Mouse (Mus musculus): Measurements from ENCODE around the gene Pdlim1. TPM values are rescaled to one million over a fixed set of nuclear protein-coding genes. Genes with fewer than 3 reads are reported as not detected.

Gene Pdlim1
- total RNA-seq, 2 experiments from 2014 or later, result 10.9 to 13.2 TPM

- Histone ChIP-seq H3K4me3 (no peak overlapping the region), H3K27ac (peak overlapping the region; percentile 93)
- peak; percentile 33 to 81 for DNase-seq (ENCODE audit: low spot score in 2 of 2)
- TF ChIP-seq CTCF (conservative IDR thresholded peaks at IDR 0.05), result no peak
Measured at GRCm38 (mm10) chr19:40299983-40300759, 28.5 kb upstream of the Pdlim1 start.

DNA sequence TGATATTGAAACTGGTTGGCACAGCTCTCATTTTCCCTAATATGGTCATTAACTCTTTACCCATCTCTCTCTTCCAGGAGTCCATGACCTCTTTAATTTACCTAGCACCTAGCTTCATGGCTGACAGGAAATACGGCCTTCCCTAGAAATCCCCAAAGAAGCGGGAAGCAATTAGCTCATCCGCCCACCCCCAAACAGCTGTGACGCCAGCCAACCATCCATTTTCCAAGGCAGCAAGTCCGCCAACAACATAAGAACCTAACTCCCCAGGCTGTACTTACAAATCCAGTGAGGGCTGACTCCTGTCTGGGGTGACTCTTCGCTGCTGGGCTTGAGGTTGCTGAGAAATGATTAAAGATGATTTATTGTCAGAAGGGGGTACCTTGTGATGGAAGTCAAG lies 27.5 kb upstream of the Pdlim1 start:
- Histone ChIP-seq H3K4me3 (no peak overlapping the region), H3K27ac (peak overlapping the region; percentile 93)
- peak in 1 of 2 experiments; percentile 55 for DNase-seq (ENCODE audit: low spot score in 2 of 2)
- no peak for TF ChIP-seq CTCF (conservative IDR thresholded peaks at IDR 0.05)

DNA sequence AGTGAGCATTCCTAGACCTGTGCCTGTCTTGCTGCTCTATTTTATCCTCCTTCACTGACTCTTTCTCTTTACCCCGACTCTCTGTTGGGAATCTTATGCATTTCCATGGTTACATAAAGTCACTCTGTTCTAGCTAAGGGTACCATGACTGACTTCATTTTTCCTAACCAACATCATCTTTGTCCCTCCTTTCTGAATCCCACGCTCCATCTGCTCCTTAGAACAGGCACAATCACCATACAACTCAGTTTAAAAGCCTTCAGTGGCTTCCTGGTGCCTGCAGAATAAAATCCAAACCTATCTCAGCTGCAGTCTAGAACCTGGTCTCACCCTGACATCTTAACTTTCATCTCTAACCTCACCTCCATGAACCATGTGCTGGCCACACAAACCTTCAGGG lies 26.9 kb upstream of the Pdlim1 start:
- peak; percentile 65 to 84 for DNase-seq (ENCODE audit: low spot score in 2 of 2)
- Histone ChIP-seq H3K27ac (peak overlapping the region; percentile 93), H3K4me3 (no peak overlapping the region)
- TF ChIP-seq CTCF (conservative IDR thresholded peaks at IDR 0.05), result no peak

GRCm38 (mm10) chr19:40297798-40298144 lies 26.1 kb upstream of the Pdlim1 start:
- H3K4me3 ChIP-seq, result no peak overlapping the region
- DNase-seq (ENCODE audit: low spot score in 2 of 2), result no peak
- H3K27ac ChIP-seq, result peak overlapping the region; percentile 93
- no peak for TF ChIP-seq CTCF (conservative IDR thresholded peaks at IDR 0.05)

DNA sequence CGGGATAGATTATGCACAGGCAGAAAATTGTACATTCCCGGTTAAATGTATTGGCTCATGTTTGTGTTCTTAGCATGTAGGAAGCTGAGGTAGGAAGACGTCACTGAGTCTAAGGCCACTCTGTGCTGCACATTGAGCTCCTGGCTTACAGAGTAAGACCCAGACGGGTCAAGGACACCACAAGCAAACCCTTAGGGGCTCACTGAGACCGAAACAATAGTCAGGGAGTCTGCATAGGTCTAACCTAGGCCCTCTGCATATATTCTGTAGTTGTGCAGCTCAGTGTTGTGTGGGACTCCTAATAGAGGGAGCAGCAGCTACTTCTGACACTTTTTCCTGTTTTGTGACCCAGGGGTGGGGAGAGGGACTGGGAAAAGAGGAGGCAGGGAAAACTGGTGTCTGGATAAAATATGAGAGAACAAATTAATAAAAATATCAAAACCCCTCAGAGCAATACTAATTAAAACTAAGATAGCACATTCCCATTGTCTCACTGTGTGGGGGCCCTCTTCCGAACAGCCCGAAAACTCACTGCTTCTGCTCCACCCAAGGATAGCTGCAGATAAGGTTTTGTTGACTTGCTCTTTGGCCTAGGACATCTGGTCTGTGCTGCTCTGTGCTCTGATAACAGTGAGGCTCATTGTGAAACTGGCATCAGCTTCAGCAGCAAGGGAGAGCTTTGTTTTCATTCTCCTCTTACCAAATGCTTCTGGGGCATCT lies 25.6 kb upstream of the Pdlim1 start:
- no peak for TF ChIP-seq CTCF (conservative IDR thresholded peaks at IDR 0.05)

GRCm38 (mm10) chr19:40294231-40294630 lies 22.6 kb upstream of the Pdlim1 start:
- no peak for DNase-seq (ENCODE audit: low spot score in 2 of 2)
- H3K4me3 ChIP-seq, result no peak overlapping the region
- H3K27ac ChIP-seq, result 0 out of 2 replicates have a peak overlapping the region, but pooled peaks have one; percentile 46
- TF ChIP-seq CTCF (conservative IDR thresholded peaks at IDR 0.05), result no peak

More for the DNA sequence above, 25.6 kb upstream of the Pdlim1 start:
- no peak overlapping the region for H3K4me3 ChIP-seq
- peak in 1 of 2 experiments; percentile 11 for DNase-seq (ENCODE audit: low spot score in 2 of 2)
- peak overlapping the region; percentile 93 for H3K27ac ChIP-seq

- no peak overlapping the region for H3K4me3 ChIP-seq
- DNase-seq (ENCODE audit: low spot score in 2 of 2), result no peak
- TF ChIP-seq CTCF (conservative IDR thresholded peaks at IDR 0.05), result no peak
- 0 out of 2 replicates have a peak overlapping the region, but pooled peaks have one; percentile 46 for H3K27ac ChIP-seq
Measured at GRCm38 (mm10) chr19:40293791-40294190, 22.1 kb upstream of the Pdlim1 start.

- TF ChIP-seq CTCF (conservative IDR thresholded peaks at IDR 0.05), result no peak
- DNase-seq (ENCODE audit: low spot score in 2 of 2), result no peak
- Histone ChIP-seq H3K27ac (peak overlapping the region; percentile 19; the same call in 1 of the 2 replicates), H3K4me3 (no peak overlapping the region)
Measured at GRCm38 (mm10) chr19:40290099-40290724, 18.6 kb upstream of the Pdlim1 start.

DNA sequence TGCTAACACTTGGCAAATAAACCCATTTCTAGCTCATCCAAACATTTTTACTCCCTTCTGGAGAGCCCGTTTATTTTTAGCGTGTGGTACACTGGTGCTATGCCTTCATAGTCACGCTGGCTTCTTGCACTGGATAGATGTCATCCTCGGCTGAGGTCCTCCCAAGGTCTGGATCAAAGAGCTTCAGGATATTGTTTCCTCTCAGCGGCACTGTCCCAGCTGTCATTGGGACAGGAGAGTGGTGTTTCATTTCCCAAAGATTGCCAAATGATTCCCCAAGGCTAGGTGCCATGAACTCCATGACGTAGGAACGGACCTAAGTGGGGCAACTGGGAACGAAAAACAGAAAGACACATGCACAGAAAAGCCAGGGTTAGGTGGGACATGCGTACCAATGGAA lies 16.8 kb upstream of the Pdlim1 start:
- Histone ChIP-seq H3K27ac (no peak overlapping the region), H3K4me3 (no peak overlapping the region)
- no peak for TF ChIP-seq CTCF (conservative IDR thresholded peaks at IDR 0.05)
- no peak for DNase-seq (ENCODE audit: low spot score in 2 of 2)

- no peak overlapping the region for H3K27ac ChIP-seq
- H3K4me3 ChIP-seq, result no peak overlapping the region
- TF ChIP-seq CTCF (conservative IDR thresholded peaks at IDR 0.05), result no peak
- DNase-seq (ENCODE audit: low spot score in 2 of 2), result no peak
Measured at GRCm38 (mm10) chr19:40284704-40285103, 13.1 kb upstream of the Pdlim1 start.

DNA sequence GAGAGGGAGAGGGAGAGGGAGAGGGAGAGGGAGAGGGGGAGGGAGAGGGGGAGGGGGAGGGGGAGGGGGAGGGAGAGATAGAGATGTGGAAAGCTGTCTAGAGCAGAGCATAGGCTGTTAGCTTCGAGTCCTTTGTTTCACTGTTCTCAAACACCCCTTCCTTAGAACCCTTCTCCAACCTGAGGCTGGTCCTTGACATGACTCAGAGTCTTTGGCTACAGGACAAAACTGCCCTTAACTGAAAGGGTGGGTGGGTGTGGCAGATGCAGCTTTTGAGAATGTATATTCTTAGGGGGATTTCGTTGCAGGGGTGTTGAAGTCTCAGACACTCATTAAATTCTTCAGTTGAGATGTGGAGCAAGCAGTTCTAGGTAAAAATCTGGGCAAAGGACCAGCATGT lies 11.8 kb upstream of the Pdlim1 start:
- H3K4me3 ChIP-seq, result no peak overlapping the region
- H3K27ac ChIP-seq, result no peak overlapping the region
- no peak for TF ChIP-seq CTCF (conservative IDR thresholded peaks at IDR 0.05)
- DNase-seq (ENCODE audit: low spot score in 2 of 2), result no peak

DNA sequence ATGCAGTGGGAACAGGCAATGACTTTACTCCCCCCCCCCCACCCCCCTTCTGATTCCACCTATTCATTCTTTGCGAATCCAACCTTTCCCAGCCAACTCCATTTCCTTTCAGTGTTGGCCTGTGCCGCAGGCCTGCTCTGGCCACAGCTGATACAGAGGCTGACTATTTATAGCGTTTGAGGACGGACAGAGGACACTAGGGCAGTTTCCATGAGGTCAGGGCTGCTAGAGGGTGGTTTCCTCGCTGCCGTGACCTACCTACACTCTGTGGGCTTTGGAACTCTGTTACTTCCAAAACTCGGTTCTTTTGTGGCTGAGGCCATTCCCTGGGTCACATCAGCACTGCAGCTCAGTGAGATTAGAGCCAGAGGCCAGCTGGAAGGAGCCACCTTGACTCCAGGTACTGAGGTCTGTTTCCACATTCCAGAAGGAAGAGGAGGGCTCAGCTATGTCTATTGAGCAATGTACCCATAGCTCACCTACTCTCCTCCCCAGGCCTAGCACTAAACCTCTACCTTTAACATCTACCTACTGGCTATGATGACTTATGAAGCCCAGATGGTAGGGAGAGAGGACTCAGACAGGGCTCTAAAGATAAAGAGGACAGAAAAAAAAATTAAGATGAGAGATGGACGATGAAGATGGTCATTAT lies 6.9 kb upstream of the Pdlim1 start:
- Histone ChIP-seq H3K4me3 (no peak overlapping the region), H3K27ac (no peak overlapping the region)
- no peak for DNase-seq (ENCODE audit: low spot score in 2 of 2)
- no peak for TF ChIP-seq CTCF (conservative IDR thresholded peaks at IDR 0.05)

GRCm38 (mm10) chr19:40277494-40277893 lies 5.9 kb upstream of the Pdlim1 start:
- H3K4me3 ChIP-seq, result no peak overlapping the region
- no peak for TF ChIP-seq CTCF (conservative IDR thresholded peaks at IDR 0.05)
- H3K27ac ChIP-seq, result no peak overlapping the region
- DNase-seq (ENCODE audit: low spot score in 2 of 2), result no peak
